Mouse (Mus musculus) olfactory bulb, adult 2 months (tissue): ENCODE results near the gene Trank1. TPM values are rescaled to one million over a fixed set of nuclear protein-coding genes. Genes with fewer than 3 reads are reported as not detected.

Experiments
- H3K27ac ChIP-seq: fragments of 200-500 bp; 2 replicates; pipeline ENCODE4 v1.5.1; 2012; ENCODE audit warnings: low read depth, low read length; ENCODE audit not compliant: insufficient read depth
- H3K4me1 ChIP-seq: fragments of 200-500 bp; 2 replicates; pipeline ENCODE4 v1.6.1; 2012; ENCODE audit warnings: low read length; ENCODE audit not compliant: control insufficient read depth, insufficient read depth
- H3K4me3 ChIP-seq: fragments of 200-500 bp; 2 replicates; pipeline ENCODE4 v1.5.1; 2012; ENCODE audit warnings: mild to moderate bottlenecking, low read depth, low read length, moderate library complexity; ENCODE audit not compliant: insufficient read depth
- CTCF ChIP-seq: fragments of 200-500 bp; IDR thresholded peaks from 2 replicates; pipeline ENCODE4 v1.5.1; 2012; ENCODE audit warnings: low read depth, mild to moderate bottlenecking, low read length, moderate library complexity; ENCODE audit not compliant: insufficient read depth
- POLR2A ChIP-seq: fragments of 200-500 bp; IDR thresholded peaks from 2 replicates; pipeline ENCODE4 v1.6.1; 2012; ENCODE audit warnings: mild to moderate bottlenecking, low read depth, low read length, moderate library complexity; ENCODE audit not compliant: insufficient read depth
- WGBS: fragments of 180-500 bp; shearing (Covaris S2); methylation state at CpG from one replicate; pipeline ENCODE4 v1.1.7; 2018; 5-methylcytosine and 5-hydroxymethylcytosine counted together
- polyA plus RNA-seq: library from polyadenylated mRNA; stranded (reverse); fragments of >200 nt; gene quantifications from 2 replicates; pipeline ENCODE4 v1.2.4, GENCODE M21; 2012; ENCODE audit warnings: low replicate concordance; ENCODE audit not compliant: missing spikeins, insufficient read depth, insufficient read length

The Trank1 gene
- polyA plus RNA-seq, 1 experiment, result 47.9 TPM

GRCm38 (mm10) chr9:111425952-111426351 is 114.4 kb downstream of the Trank1 start:
- H3K27ac ChIP-seq, result no peak overlapping the region
- H3K4me1 ChIP-seq, result peaks cover 3% of the 10 kb centered on the region; the same call in 1 of the 2 replicates
- TF ChIP-seq CTCF (no peak), POLR2A (no peak)
- no peak overlapping the region for H3K4me3 ChIP-seq
- 88% methylated on average over 4 of the region's 4 CpGs for WGBS

- no peak for TF ChIP-seq POLR2A
- WGBS, result 86% methylated on average over 9 of the region's 9 CpGs
- Histone ChIP-seq H3K4me1 (peaks cover 3% of the 10 kb centered on the region; the same call in 1 of the 2 replicates), H3K27ac (no peak overlapping the region), H3K4me3 (no peak overlapping the region)
These were observed 116.5 kb downstream of the Trank1 start for GRCm38 (mm10) chr9:111427891-111428555.

- Histone ChIP-seq H3K4me3 (no peak overlapping the region), H3K27ac (peak overlapping the region; percentile 20; the same call in 1 of the 2 replicates), H3K4me1 (peaks cover 3% of the 10 kb centered on the region; the same call in 1 of the 2 replicates)
- 37% methylated on average over 8 of the region's 8 CpGs for WGBS
- TF ChIP-seq CTCF (no peak), POLR2A (no peak)
These were observed 117.3 kb downstream of the Trank1 start for GRCm38 (mm10) chr9:111428698-111429362.

GRCm38 (mm10) chr9:111429363-111429750 is 117.8 kb downstream of the Trank1 start:
- H3K4me3 ChIP-seq, result no peak overlapping the region
- TF ChIP-seq POLR2A, result no peak
- TF ChIP-seq CTCF, result no peak
- 0 out of 2 replicates have a peak overlapping the region, but pooled peaks have one; percentile 2 for H3K27ac ChIP-seq
- 21% methylated on average over 2 of the region's 2 CpGs for WGBS
- H3K4me1 ChIP-seq, result peaks cover 3% of the 10 kb centered on the region; the same call in 1 of the 2 replicates

- H3K27ac ChIP-seq, result no peak overlapping the region
- H3K4me3 ChIP-seq, result no peak overlapping the region
- 93% methylated on average over 2 of the region's 2 CpGs for WGBS
- peaks cover 10% of the 10 kb centered on the region for H3K4me1 ChIP-seq
- TF ChIP-seq CTCF (no peak), POLR2A (no peak)
These were observed 123.9 kb downstream of the Trank1 start for GRCm38 (mm10) chr9:111435429-111435828.

- no peak within 1 kb of the TSS for H3K27ac ChIP-seq
- WGBS, result 4% methylated on average over 56 of the region's 57 CpGs
These were observed 127.6 kb downstream of the Trank1 start, which contains the start of gene Dclk3 for GRCm38 (mm10) chr9:111438904-111439835. Gene Dclk3 (plus strand): TSS chr9:111439081.

GRCm38 (mm10) chr9:111439836-111440201 is 128.3 kb downstream of the Trank1 start:
- TF ChIP-seq POLR2A (no peak), CTCF (no peak)
- peaks cover 10% of the 10 kb centered on the region for H3K4me1 ChIP-seq
- 43% methylated on average over 8 of the region's 8 CpGs for WGBS
- peak overlapping the region; percentile 51 for H3K4me3 ChIP-seq
- H3K27ac ChIP-seq, result no peak overlapping the region

More at GRCm38 (mm10) chr9:111438904-111439835, 127.6 kb downstream of the Trank1 start, which contains the start of gene Dclk3:
- TF ChIP-seq POLR2A, result no peak
- no peak for TF ChIP-seq CTCF
- H3K4me3 ChIP-seq, result peak within 1 kb of the TSS; percentile 51
- H3K4me1 ChIP-seq, result peaks cover 10% of the 10 kb centered on the region

GRCm38 (mm10) chr9:111440446-111440845 is 128.9 kb downstream of the Trank1 start:
- 82% methylated on average over 6 of the region's 6 CpGs for WGBS
- Histone ChIP-seq H3K4me3 (no peak overlapping the region), H3K4me1 (peaks cover 10% of the 10 kb centered on the region), H3K27ac (no peak overlapping the region)
- no peak for TF ChIP-seq POLR2A
- no peak for TF ChIP-seq CTCF
